Mouse (Mus musculus) megakaryocyte, embryonic 14.5 days (primary cell): ENCODE results near the gene E030030I06Rik.
"Not testable (repeated sequence)": the region's sequence is repeated elsewhere in the genome, so short reads cannot be mapped to it uniquely, and the experiment has no call there.

Experiments
- FLI1 ChIP-seq: IDR thresholded peaks from 2 replicates; pipeline ENCODE4 v1.6.1; 2012; ENCODE audit warnings: low read length, inconsistent platforms, mixed read lengths
- GATA1 ChIP-seq: IDR thresholded peaks from 3 replicates; pipeline ENCODE4 v1.6.1; 2012; ENCODE audit warnings: mixed read lengths, low read length, inconsistent platforms, borderline replicate concordance

DNA sequence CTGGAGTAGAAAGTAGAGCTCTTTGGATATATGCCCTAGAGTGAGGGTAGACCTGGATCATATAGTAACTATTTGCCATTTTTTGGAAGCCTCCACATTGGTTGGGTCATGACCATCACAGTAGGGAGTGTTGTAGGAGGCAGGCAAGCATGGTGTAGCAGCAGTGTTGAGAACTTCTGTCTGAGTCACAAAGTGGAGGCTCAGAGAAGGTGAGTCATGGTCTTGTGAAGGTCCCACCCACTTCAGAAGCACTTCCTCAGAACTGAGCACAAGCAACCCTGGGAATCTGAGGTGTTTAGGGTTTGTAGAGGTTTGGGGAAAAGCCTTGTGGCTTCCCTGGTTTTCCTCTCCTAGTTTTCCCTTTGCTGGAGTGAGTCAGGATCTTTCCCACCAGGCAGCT is 20.0 kb upstream of the E030030I06Rik start:
- not testable (repeated sequence) for TF ChIP-seq GATA1, FLI1
